Mouse (Mus musculus) neural tube, embryonic 11.5 days (tissue): ENCODE data around the gene Gsdme. TPM values are rescaled to one million over a fixed set of nuclear protein-coding genes. Genes with fewer than 3 reads are reported as not detected.

Source experiments
- ATAC-seq: fragments of 200-750 bp; cut with Nextera tagmentation; 2 replicates; pipeline ENCODE4 v1.8.0; 2017; ENCODE audit warnings: moderate number of reproducible peaks, mild to moderate bottlenecking, moderate TSS enrichment, moderate library complexity; ENCODE audit not compliant: insufficient read depth, low FRiP score, low TSS enrichment
- DNase-seq: peaks from one replicate; pipeline ENCODE4 v3.0.0-alpha.2; 2015; ENCODE audit warnings: low spot score
- H3K27ac ChIP-seq: fragments of 300-500 bp; sonication (generic); 2 replicates; pipeline ENCODE4 v1.5.1; 2014; ENCODE audit warnings: low read depth, mild to moderate bottlenecking, low read length
- H3K27me3 ChIP-seq: fragments of 300-500 bp; sonication (generic); 2 replicates; pipeline ENCODE4 v1.6.1; 2014; ENCODE audit warnings: mild to moderate bottlenecking, low read length, mixed read lengths; ENCODE audit not compliant: control insufficient read depth, insufficient read depth
- H3K36me3 ChIP-seq: fragments of 300-500 bp; sonication (generic); 2 replicates; pipeline ENCODE4 v1.6.1; 2014; ENCODE audit warnings: mild to moderate bottlenecking, low read length, moderate library complexity, mixed read lengths; ENCODE audit not compliant: control insufficient read depth, insufficient read depth
- H3K4me1 ChIP-seq: fragments of 300-500 bp; sonication (generic); 2 replicates; pipeline ENCODE4 v1.6.1; 2014; ENCODE audit warnings: low read length, mixed read lengths; ENCODE audit not compliant: control insufficient read depth, insufficient read depth
- H3K4me2 ChIP-seq: fragments of 300-500 bp; sonication (generic); 2 replicates; pipeline ENCODE4 v1.6.1; 2014; ENCODE audit warnings: low read depth, mild to moderate bottlenecking, moderate library complexity
- H3K4me3 ChIP-seq: fragments of 300-500 bp; sonication (generic); 2 replicates; pipeline ENCODE4 v1.5.1; 2014; ENCODE audit warnings: low read depth, low read length
- H3K9ac ChIP-seq: fragments of 300-500 bp; sonication (generic); 2 replicates; pipeline ENCODE4 v1.6.1; 2014; ENCODE audit warnings: mild to moderate bottlenecking, low read length
- H3K9me3 ChIP-seq: fragments of 300-500 bp; sonication (generic); 2 replicates; pipeline ENCODE4 v1.6.1; 2016; ENCODE audit warnings: low read length; ENCODE audit not compliant: control insufficient read depth
- WGBS: fragments of 180-500 bp; shearing (Covaris S2); extraction: QIAGEN DNeasy Blood & Tissue Kit; methylation state at CpG from one replicate; pipeline ENCODE4 v1.1.7; 2014; 5-methylcytosine and 5-hydroxymethylcytosine counted together
- polyA plus RNA-seq: library from polyadenylated mRNA; unstranded; fragments of >200 nt; fragmentation: Nextera tagmentation; extraction: Ambion mirVana; gene quantifications from 2 replicates; pipeline ENCODE4 v1.2.1, GENCODE M21; 2014

Gsdme gene
- polyA plus RNA-seq, 1 experiment from 2014 or later = 53.7 TPM

DNA sequence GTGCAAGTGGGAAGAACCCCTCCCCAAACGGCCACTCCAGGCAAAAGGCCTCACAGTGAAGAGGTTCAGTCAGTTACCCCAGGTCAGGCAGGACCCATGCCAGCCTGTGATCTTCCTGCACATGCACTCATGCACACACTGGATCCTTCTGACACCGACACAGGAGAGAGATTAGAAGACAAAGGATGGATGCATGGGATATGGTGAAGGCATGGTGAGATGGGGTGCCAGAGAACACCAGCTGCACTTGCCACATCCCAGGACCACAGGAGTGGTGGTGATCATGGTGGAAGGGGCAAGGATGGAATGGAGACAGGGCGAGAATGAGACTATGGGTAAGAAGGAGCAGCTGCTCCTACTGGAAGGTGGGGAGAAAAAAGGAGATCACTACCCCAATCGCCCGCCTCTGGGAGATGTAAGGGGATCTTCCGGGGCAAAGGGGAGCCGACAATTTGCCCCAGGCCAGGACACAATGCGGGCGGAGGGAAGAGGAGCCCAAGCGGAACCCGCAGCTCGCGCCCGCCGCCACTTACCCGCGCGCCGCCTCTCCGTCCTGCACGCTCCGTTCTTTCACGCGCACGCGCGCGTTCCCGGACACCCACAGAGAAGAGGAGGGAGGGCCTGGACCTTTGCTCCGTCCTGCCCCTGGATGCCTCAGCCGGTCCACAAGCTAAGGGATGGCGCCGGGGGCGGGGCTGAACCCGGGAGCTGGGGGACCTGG is 2.3 kb downstream of the Gsdme start:
- ATAC-seq (peak; percentile 86), DNase-seq (peak; percentile 89)
- Histone ChIP-seq H3K36me3 (no peaks in the 10 kb centered on the region), H3K9ac (peak overlapping the region; percentile 56), H3K9me3 (no peaks in the 10 kb centered on the region), H3K4me2 (peak overlapping the region; percentile 49), H3K4me3 (peak overlapping the region; percentile 35), H3K27me3 (no peaks in the 10 kb centered on the region), H3K27ac (no peak overlapping the region), H3K4me1 (no peaks in the 10 kb centered on the region)
- 4% methylated on average over 30 of the region's 35 CpGs for WGBS

DNA sequence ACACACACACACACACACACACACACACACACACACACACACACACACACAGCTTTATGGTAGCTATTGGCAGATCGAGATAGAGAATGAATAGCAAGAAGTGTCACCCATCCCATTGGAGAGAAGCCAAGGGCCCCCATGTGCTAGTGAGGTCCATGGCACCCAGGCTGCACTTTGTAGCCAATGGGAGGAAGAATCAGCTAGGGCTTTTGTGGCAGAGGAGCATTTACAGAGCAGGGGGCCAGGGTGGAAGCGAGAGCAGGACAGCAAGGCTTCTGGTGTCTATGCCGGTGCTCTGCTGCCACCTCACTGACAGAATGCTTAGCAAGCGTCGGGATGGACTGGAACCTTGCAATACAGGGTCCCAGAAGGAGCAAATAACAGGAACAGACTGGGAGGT is 8.3 kb downstream of the Gsdme start:
- Histone ChIP-seq H3K36me3 (no peaks in the 10 kb centered on the region), H3K27ac (no peak overlapping the region), H3K27me3 (no peaks in the 10 kb centered on the region), H3K9ac (no peak overlapping the region), H3K4me2 (no peak overlapping the region), H3K9me3 (no peaks in the 10 kb centered on the region), H3K4me1 (no peaks in the 10 kb centered on the region), H3K4me3 (no peak overlapping the region)
- DNase-seq (no peak), ATAC-seq (no peak)
- 74% methylated on average over 5 of the region's 5 CpGs for WGBS

DNA sequence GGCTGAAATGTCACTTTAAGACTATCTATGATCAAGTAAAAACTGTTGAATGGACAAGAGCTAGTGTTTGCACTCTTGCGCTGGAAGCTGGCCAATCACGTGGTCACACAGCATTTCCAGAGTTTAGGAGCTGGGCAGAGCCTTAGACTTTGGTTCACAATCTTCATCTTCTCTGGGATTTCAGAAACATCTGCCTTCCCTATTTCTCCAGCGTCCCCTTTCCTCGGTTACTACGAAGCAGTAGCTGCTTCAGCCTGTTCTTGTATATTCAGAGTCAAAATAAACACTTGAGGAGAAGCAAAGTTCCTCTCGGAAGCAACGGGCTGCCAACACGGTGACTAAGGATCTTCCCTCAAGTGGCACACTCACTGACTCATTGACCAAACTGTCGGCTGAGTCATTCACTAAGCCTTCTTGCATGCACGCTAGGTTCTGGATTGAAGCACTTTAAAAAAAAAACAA is 8.9 kb downstream of the Gsdme start:
- Histone ChIP-seq H3K27ac (no peak overlapping the region), H3K27me3 (no peaks in the 10 kb centered on the region), H3K4me3 (no peak overlapping the region), H3K9ac (no peak overlapping the region), H3K4me2 (no peak overlapping the region), H3K9me3 (no peaks in the 10 kb centered on the region), H3K36me3 (no peaks in the 10 kb centered on the region), H3K4me1 (no peaks in the 10 kb centered on the region)
- 76% methylated on average over 10 of the region's 10 CpGs for WGBS
- ATAC-seq = no peak
- DNase-seq = no peak

DNA sequence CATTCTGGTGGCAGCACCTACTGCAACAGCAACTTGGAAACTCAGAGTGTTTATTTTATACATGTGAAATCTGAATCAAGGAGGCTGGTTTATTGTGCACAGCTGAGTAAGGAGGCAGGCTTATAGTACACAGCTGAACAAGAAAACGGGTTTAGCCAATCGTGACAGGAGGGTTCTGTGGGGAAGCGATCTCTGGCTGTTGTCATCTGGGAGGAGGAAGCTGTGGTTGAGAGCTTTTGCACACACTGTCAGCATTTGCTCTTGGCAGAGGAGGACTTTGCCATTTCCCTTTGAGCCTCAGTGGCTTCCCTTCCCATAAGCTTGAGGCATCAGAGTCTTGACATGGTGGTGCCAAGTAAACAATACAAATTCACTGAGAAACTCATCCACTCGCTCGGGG is 11.0 kb downstream of the Gsdme start:
- 79% methylated on average over 5 of the region's 5 CpGs for WGBS
- no peak for ATAC-seq
- DNase-seq = no peak
- Histone ChIP-seq H3K27ac (no peak overlapping the region), H3K36me3 (no peaks in the 10 kb centered on the region), H3K4me3 (no peak overlapping the region), H3K27me3 (no peaks in the 10 kb centered on the region), H3K4me2 (no peak overlapping the region), H3K9me3 (no peaks in the 10 kb centered on the region), H3K9ac (no peak overlapping the region), H3K4me1 (no peaks in the 10 kb centered on the region)

DNA sequence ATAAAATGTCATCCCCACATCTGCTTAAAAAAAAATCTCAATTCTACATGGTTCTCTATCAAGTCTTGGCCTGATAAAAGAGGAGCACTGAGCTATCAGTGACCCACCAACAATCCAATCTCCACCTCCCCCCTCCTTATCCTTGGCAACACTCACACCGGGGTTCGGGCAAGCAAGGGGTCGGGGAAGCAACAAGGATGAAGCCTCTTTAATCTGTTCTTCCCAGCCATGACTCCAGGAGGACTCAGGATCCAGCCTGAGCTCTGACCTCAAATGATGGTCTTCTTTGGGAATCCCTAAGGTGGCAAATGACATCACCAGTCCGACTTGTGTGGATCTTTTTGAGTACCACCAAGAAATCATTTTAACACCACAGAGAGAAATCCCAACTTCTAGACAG is 15.9 kb downstream of the Gsdme start:
- H3K4me3 ChIP-seq = no peak overlapping the region
- H3K9me3 ChIP-seq = no peaks in the 10 kb centered on the region
- H3K4me1 ChIP-seq = no peaks in the 10 kb centered on the region
- H3K9ac ChIP-seq = no peak overlapping the region
- H3K27me3 ChIP-seq = no peaks in the 10 kb centered on the region
- no peaks in the 10 kb centered on the region for H3K36me3 ChIP-seq
- DNase-seq (no peak), ATAC-seq (no peak)
- no peak overlapping the region for H3K4me2 ChIP-seq
- WGBS = 84% methylated on average over 4 of the region's 4 CpGs
- H3K27ac ChIP-seq = no peak overlapping the region

DNA sequence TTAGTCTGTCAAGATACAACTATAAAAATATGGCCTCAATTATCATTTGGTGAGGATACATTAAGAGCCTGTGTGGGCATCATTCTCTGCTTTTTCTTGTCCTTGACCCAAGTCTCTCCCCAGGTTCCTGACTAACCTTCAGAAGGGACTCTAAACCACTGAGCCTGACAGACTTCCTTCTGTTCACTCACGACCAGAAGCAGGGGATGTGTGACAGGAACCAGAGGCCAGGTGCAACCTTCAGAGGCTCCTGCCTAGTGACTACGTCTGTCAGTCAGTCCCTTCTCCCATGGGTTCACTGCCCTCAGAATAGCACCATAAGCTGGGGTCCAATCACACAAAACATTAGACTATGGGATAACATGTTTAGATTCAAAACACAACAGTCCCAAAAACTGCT is 16.3 kb downstream of the Gsdme start:
- H3K27ac ChIP-seq = no peak overlapping the region
- no peak for ATAC-seq
- WGBS = 81% methylated on average over 2 of the region's 2 CpGs
- no peaks in the 10 kb centered on the region for H3K4me1 ChIP-seq
- no peaks in the 10 kb centered on the region for H3K27me3 ChIP-seq
- no peaks in the 10 kb centered on the region for H3K9me3 ChIP-seq
- no peaks in the 10 kb centered on the region for H3K36me3 ChIP-seq
- H3K4me3 ChIP-seq = no peak overlapping the region
- DNase-seq = no peak
- no peak overlapping the region for H3K4me2 ChIP-seq
- no peak overlapping the region for H3K9ac ChIP-seq

DNA sequence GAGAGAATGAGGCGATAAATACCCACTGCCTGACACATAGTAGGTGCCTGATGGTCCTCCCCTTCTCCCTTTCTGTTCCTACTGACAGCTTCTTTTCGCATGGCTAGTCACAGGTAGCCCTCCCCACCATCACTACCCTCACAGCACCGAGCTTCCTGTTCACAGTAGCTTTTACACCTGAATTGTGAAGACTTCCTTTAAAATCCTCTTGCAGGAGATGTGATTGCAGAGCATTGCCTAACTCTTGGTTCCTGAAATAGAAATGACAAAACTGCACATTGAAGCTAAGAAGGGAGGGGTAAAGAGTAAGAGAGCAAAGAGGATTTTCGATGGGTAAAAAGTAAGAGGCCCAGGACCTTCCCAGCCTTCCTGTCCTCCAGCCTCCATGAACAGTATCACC is 18.7 kb downstream of the Gsdme start:
- no peaks in the 10 kb centered on the region for H3K27me3 ChIP-seq
- no peak for DNase-seq

DNA sequence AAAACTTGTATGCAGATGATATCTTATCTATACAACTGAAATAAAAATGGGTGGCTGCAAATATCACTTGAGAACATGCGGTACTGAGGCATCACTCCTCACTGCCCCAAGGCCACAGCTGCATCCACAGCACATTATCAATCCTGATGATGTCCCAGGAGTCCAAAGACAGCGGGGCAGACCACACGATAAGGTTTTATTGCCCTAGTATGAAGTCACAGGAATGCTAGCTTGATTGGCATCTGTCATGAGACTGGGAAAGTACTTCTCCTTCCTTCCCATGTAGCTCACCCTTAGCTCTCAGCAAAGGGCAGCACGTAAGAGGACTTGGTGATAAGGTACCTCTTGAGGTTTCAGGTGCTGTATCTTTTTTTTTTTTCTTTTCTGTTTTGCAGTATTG is 19.5 kb downstream of the Gsdme start:
- no peaks in the 10 kb centered on the region for H3K36me3 ChIP-seq
- DNase-seq = no peak

More for the DNA sequence above, 18.7 kb downstream of the Gsdme start:
- H3K36me3 ChIP-seq = no peaks in the 10 kb centered on the region
- no peak overlapping the region for H3K27ac ChIP-seq
- H3K4me1 ChIP-seq = no peaks in the 10 kb centered on the region
- H3K4me2 ChIP-seq = no peak overlapping the region
- H3K4me3 ChIP-seq = no peak overlapping the region
- 84% methylated on average over 4 of the region's 4 CpGs for WGBS
- no peaks in the 10 kb centered on the region for H3K9me3 ChIP-seq
- H3K9ac ChIP-seq = no peak overlapping the region
- no peak for ATAC-seq

DNA sequence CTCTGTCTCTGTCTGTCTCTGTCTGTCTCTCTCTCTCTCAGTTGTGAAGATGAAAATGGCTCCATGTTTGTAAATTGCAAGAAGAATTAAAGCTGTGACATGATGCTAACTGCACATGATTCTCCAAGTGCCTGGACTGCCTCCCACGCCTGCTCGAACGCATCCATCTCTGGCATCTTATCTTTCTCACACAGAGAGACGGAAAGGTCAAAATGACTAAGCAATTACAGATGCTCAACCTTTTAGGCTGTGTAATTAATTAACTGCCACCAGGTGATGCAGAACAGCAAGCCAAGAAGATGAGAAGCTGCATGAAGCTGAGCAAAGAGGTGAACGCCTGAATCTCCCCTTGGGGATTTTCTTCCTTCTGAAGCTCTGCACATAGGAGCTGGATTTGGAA is 23.2 kb downstream of the Gsdme start:
- no peak for ATAC-seq
- Histone ChIP-seq H3K36me3 (no peaks in the 10 kb centered on the region), H3K9me3 (no peaks in the 10 kb centered on the region), H3K27me3 (no peaks in the 10 kb centered on the region), H3K9ac (no peak overlapping the region), H3K4me2 (no peak overlapping the region), H3K4me1 (no peaks in the 10 kb centered on the region), H3K27ac (no peak overlapping the region), H3K4me3 (no peak overlapping the region)
- 77% methylated on average over 5 of the region's 5 CpGs for WGBS
- DNase-seq = no peak

More for the DNA sequence above, 19.5 kb downstream of the Gsdme start:
- H3K9me3 ChIP-seq = no peaks in the 10 kb centered on the region
- no peaks in the 10 kb centered on the region for H3K4me1 ChIP-seq
- 87% methylated on average over 4 of the region's 4 CpGs for WGBS
- no peaks in the 10 kb centered on the region for H3K27me3 ChIP-seq
- no peak for ATAC-seq
- no peak overlapping the region for H3K4me3 ChIP-seq
- H3K9ac ChIP-seq = no peak overlapping the region
- no peak overlapping the region for H3K4me2 ChIP-seq
- H3K27ac ChIP-seq = no peak overlapping the region
